Mouse (Mus musculus) adipocyte (in vitro differentiated cells): ENCODE results near the gene Ccdc88b.

ENCODE experiments used
- DNase-seq: peaks from one replicate; pipeline ENCODE4 v3.0.0-alpha.2; 2016; ENCODE audit warnings: low spot score

The Ccdc88b gene

GRCm38 (mm10) chr19:6829870-6830555 lies 28.0 kb downstream of the Ccdc88b start:
- DNase-seq = no peak

DNA sequence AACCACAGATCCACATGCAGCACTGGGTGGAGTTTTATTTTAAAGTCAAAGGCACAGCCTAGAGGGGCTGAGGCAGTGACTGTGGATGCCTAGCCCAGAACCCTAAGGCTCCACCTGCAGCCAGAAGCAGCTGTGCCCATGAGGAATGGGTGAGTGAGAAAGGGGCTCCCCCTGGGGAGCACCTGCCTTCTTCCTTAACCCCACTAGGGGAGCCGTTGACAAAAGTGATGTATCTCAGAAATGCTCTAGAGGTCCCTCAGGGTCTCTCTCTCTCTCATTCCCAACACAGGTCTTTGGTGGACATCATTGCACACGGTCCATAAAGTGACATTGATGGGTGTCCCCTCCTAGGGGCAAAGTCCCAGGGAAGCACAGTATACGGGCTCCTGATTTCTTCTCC lies 28.9 kb downstream of the Ccdc88b start:
- no peak for DNase-seq

- no peak for DNase-seq
These were observed 31.4 kb downstream of the Ccdc88b start for GRCm38 (mm10) chr19:6826601-6827000.

GRCm38 (mm10) chr19:6825384-6825783 lies 32.6 kb downstream of the Ccdc88b start:
- no peak for DNase-seq

GRCm38 (mm10) chr19:6820538-6821195 lies 37.3 kb downstream of the Ccdc88b start:
- DNase-seq = no peak

DNA sequence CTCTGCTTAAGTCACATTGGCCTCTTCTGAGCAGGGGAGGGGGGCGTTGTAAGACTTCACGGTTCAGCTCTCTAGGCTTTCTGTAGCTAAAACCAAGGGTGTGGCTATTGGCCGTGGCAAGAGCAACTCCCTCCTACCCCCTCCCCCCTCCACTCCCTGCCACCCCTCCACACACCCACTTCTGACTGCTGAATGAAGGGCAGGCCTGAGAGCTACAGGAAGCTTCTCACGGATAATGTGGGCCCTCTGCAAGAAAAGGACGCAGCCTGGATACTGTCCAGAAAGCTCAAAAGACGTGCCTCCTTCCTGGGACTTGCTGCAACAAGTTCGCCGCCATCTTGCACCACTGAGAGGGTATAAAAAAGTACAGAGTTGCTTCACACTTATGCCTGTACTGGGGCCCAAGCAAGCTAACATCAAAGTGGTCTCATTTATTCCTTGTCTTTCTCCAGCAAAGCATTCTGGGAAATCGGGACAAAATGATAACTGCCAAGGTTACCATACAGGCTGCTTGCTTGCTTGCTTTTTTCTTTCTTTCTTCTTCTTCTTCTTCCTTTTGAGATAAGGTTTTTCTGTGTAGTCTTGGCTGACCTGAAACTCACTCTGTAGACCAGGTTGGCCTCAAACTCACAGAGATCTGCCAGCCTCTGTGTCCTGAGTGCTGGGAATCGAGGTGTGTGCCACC lies 38.7 kb downstream of the Ccdc88b start:
- DNase-seq = no peak

- DNase-seq = no peak
These were observed 43.1 kb downstream of the Ccdc88b start for GRCm38 (mm10) chr19:6814958-6815357.

DNA sequence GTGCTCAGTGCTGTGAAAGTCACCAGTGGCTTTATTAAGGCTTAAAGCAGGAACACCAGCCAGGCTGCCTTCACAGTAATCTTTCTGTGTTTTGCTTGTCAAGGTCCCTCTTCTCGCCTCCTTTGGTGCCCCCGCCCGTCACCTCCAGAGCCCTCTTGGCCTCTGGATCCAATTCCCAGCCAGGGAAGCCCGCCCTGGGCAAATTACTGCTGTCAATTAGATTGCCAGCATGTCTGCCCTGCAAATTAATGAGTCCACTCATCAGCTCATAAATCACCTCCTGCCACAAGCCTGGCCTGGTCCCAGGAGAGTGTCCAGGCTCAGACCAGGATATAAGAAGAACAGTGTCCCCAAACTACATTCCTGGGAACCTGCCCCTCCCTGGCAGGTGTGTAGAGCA lies 43.6 kb downstream of the Ccdc88b start:
- peak; percentile 30 for DNase-seq
